Comparison of ENCODE assay signal across 24 mouse cellular contexts in the genomic region with DNA sequence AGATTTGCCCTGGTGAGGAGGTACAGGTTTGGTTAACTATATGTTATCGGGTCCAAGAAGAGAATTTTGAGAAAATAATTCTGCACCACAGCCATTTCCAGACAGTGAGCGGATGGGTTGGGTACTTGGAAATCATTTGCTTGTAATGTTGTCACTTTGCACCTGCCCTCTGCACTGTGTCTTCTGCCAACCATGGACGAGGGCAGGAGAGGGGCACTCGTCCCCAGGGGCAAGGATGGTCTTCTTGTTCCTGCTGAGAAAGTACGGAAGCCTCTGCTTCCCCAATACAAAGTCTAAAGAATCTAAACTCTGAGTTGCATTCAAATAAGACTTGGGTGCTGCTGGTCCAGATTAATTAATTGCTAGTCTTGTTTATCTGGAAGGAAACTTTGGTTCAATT. TPM values are rescaled to one million over a fixed set of nuclear protein-coding genes. Genes with fewer than 3 reads are reported as not detected.
"Had no signal": no experiment of that assay in that cellular context is flagged by ENCODE, and none has a peak within 500 bp of the region (broad histone marks: within the 10 kb centered on the region; RNA-seq: fewer than 3 reads in every experiment).

No protein-coding gene starts in this region.

- H3K4me2 ChIP-seq: forebrain, embryonic 15.5 days; heart, embryonic 11.5 days; heart, embryonic 13.5 days; heart, embryonic 15.5 days; hindbrain, embryonic 13.5 days; hindbrain, embryonic 15.5 days; limb, embryonic 13.5 days; limb, embryonic 15.5 days; liver, embryonic 12.5 days had no signal

- ATAC-seq: forebrain, embryonic 15.5 days; forebrain, postnatal 0 days; hindbrain, postnatal 0 days; intestine, embryonic 16.5 days; liver, embryonic 12.5 days had no signal

- H3K27ac ChIP-seq: forebrain, embryonic 15.5 days; heart, embryonic 13.5 days; heart, embryonic 15.5 days; hindbrain, embryonic 13.5 days; hindbrain, embryonic 15.5 days; hindbrain, postnatal 0 days; kidney, postnatal 0 days; limb, embryonic 13.5 days; limb, embryonic 15.5 days; liver, embryonic 12.5 days; liver, embryonic 14.5 days had no signal

- H3K4me3 ChIP-seq: forebrain, embryonic 15.5 days; heart, embryonic 13.5 days; heart, embryonic 15.5 days; hindbrain, embryonic 13.5 days; hindbrain, embryonic 15.5 days; limb, embryonic 13.5 days; limb, embryonic 15.5 days; liver, embryonic 12.5 days had no signal

- H3K36me3 ChIP-seq: forebrain, embryonic 15.5 days; hindbrain, embryonic 13.5 days; liver, embryonic 12.5 days had no signal

- H3K9ac ChIP-seq: forebrain, embryonic 15.5 days; forebrain, postnatal 0 days; heart, embryonic 13.5 days; heart, embryonic 15.5 days; hindbrain, embryonic 13.5 days; hindbrain, embryonic 15.5 days; limb, embryonic 13.5 days; limb, embryonic 15.5 days; liver, embryonic 12.5 days; liver, embryonic 14.5 days had no signal

- H3K4me1 ChIP-seq: forebrain, embryonic 15.5 days; hindbrain, embryonic 13.5 days; hindbrain, embryonic 15.5 days; liver, embryonic 12.5 days had no signal

- H3K9me3 ChIP-seq: forebrain, embryonic 15.5 days; heart, embryonic 13.5 days; heart, embryonic 15.5 days; hindbrain, embryonic 13.5 days; hindbrain, embryonic 15.5 days; limb, embryonic 13.5 days; limb, embryonic 15.5 days; liver, embryonic 12.5 days had no signal

- DNase-seq: forebrain, postnatal 0 days; gastrocnemius, postnatal 14 days; gastrocnemius, postnatal 36 days; heart, adult 11 months; heart, postnatal 14 days; heart, postnatal 36 days; layer of hippocampus, adult 9-11 months; layer of hippocampus, postnatal 36 days; left cerebral cortex, postnatal 4 days had no signal

- H3K27me3 ChIP-seq: forebrain, embryonic 15.5 days; heart, embryonic 13.5 days; heart, embryonic 15.5 days; hindbrain, embryonic 13.5 days; hindbrain, embryonic 15.5 days; limb, embryonic 13.5 days; limb, embryonic 15.5 days; liver, embryonic 12.5 days had no signal

RNA-seq across cellular contexts. Expression of a gene that starts 33.4 kb away (rescaled TPM):
- total RNA-seq: hematopoietic stem cell, adult 5-6 weeks; liver, adult 2 months had no signal
- polyA plus RNA-seq: liver, adult 2 months had no signal
